In genomic region chr17:47349721-47350319, GRCm38 (mm10) we compare ENCODE assay signal across 31 mouse cellular contexts. TPM values are rescaled to one million over a fixed set of nuclear protein-coding genes. Genes with fewer than 3 reads are reported as not detected.
A peak's percentile ranks its signal among the peaks of the same experiment; 100 is the strongest.
DNase-seq lines count a peak whose midpoint lies in the region; ATAC-seq and TF ChIP-seq lines count a peak whose summit lies in the region.
"Had no signal": no experiment of that assay in that cellular context is flagged by ENCODE, and none has a peak within 500 bp of the region (broad histone marks: within the 10 kb centered on the region; RNA-seq: fewer than 3 reads in every experiment).

No protein-coding gene starts in this region.

- H3K36me3 ChIP-seq in heart, embryonic 12.5 days, result peaks cover 92% of the 10 kb centered on the region
- H3K36me3 ChIP-seq in MEL (ENCODE audit: control insufficient read depth in 1 of 2, insufficient read depth in 2 of 2, low read length in 2 of 2), result no peaks in the 10 kb centered on the region
- H3K36me3 ChIP-seq: G1E had no signal

- DNase-seq in heart, adult 11 months, result peak; percentile 1
- peak; percentile 24 for DNase-seq in retina, embryonic 14.5 days (ENCODE audit: low spot score)
- DNase-seq in retina, postnatal 1 day, result no peak
- peak; percentile 19 for DNase-seq in MEL (ENCODE audit: low read depth, low spot score)
- DNase-seq in brain, embryonic 14.5 days (ENCODE audit: low read depth), result peak; percentile 23
- DNase-seq in cerebellum, adult 11 months, result no peak
- no peak for DNase-seq in left cerebral cortex, postnatal 10 days (ENCODE audit: extremely low spot score in 1 of 2, low spot score in 2 of 2)
- DNase-seq: adrenal gland, postnatal 14 days; B cell, adult 2 months; cerebellum, adult 2 months; cerebellum, adult 9-11 months; cerebellum, postnatal 25 days; gastrocnemius, postnatal 10 days; gastrocnemius, postnatal 36 days; heart, postnatal 10 days; heart, postnatal 36 days; kidney, adult 11 months had no signal

- H3K9me3 ChIP-seq in heart, embryonic 12.5 days (replicated peaks), result peaks cover 20% of the 10 kb centered on the region
- no peaks in the 10 kb centered on the region for H3K9me3 ChIP-seq in MEL (replicated peaks; ENCODE audit: insufficient read depth, low read length)

- no peak overlapping the region for H3K27ac ChIP-seq in heart, embryonic 12.5 days (ENCODE audit: poor library complexity, severe bottlenecking)
- H3K27ac ChIP-seq in MEL (ENCODE audit: control insufficient read depth, low read depth, low read length), result no peak overlapping the region
- H3K27ac ChIP-seq: embryonic facial prominence, embryonic 12.5 days; embryonic facial prominence, embryonic 15.5 days; forebrain, embryonic 15.5 days; heart, embryonic 15.5 days; hindbrain, embryonic 10.5 days; hindbrain, embryonic 13.5 days; intestine, embryonic 15.5 days had no signal

- no peak overlapping the region for H3K4me2 ChIP-seq in heart, embryonic 12.5 days
- H3K4me2 ChIP-seq: embryonic facial prominence, embryonic 12.5 days; embryonic facial prominence, embryonic 15.5 days; forebrain, embryonic 15.5 days; heart, embryonic 11.5 days; heart, embryonic 15.5 days; hindbrain, embryonic 13.5 days; intestine, embryonic 15.5 days had no signal

- no peak for TF ChIP-seq CTCF in MEL (IDR thresholded peaks at IDR 0.05 in 2 of 3, conservative IDR thresholded peaks at IDR 0.05 in 1 of 3; ENCODE audit: control insufficient read depth in 1 of 3, insufficient read depth in 1 of 3, low read depth in 2 of 3, low read length in 3 of 3, poor library complexity in 1 of 3, severe bottlenecking in 1 of 3)
- TF ChIP-seq CTCF in brain, embryonic 14.5 days (IDR thresholded peaks at IDR 0.05; ENCODE audit: borderline replicate concordance, extremely low read depth, insufficient read depth, insufficient read length), result no peak

- no peak for TF ChIP-seq POLR2A in MEL (IDR thresholded peaks at IDR 0.05; ENCODE audit: control insufficient read depth in 1 of 2, insufficient read depth in 1 of 2, low read depth in 1 of 2, low read length in 2 of 2, poor library complexity in 1 of 2)
- TF ChIP-seq POLR2A in brain, embryonic 14.5 days (IDR thresholded peaks at IDR 0.05; ENCODE audit: borderline replicate concordance, extremely low read depth, insufficient read depth, insufficient read length, poor library complexity, severe bottlenecking), result no peak

- no peaks in the 10 kb centered on the region for H3K4me1 ChIP-seq in heart, embryonic 12.5 days (replicated peaks)
- no peaks in the 10 kb centered on the region for H3K4me1 ChIP-seq in MEL (ENCODE audit: control insufficient read depth in 1 of 2, insufficient read depth in 2 of 2, low read length in 2 of 2)
- H3K4me1 ChIP-seq: embryonic facial prominence, embryonic 12.5 days; embryonic facial prominence, embryonic 15.5 days; forebrain, embryonic 15.5 days; heart, embryonic 15.5 days; hindbrain, embryonic 10.5 days; hindbrain, embryonic 13.5 days; intestine, embryonic 15.5 days had no signal

- H3K9ac ChIP-seq in heart, embryonic 12.5 days, result no peak overlapping the region
- no peak overlapping the region for H3K9ac ChIP-seq in MEL (ENCODE audit: control insufficient read depth, low read depth, low read length, poor library complexity, severe bottlenecking)
- H3K9ac ChIP-seq: embryonic facial prominence, embryonic 12.5 days; embryonic facial prominence, embryonic 15.5 days; forebrain, embryonic 15.5 days; heart, embryonic 15.5 days; hindbrain, embryonic 13.5 days; intestine, embryonic 15.5 days had no signal

- TF ChIP-seq EP300 in MEL (IDR thresholded peaks at IDR 0.05; ENCODE audit: low read depth in 1 of 2, low read length in 2 of 2), result peak in 1 of 2 experiments; percentile 22; a peak in 1 of 4 replicates

- ATAC-seq in heart, embryonic 12.5 days (ENCODE audit: insufficient number of reproducible peaks, low FRiP score), result no peak
- ATAC-seq: forebrain, embryonic 15.5 days; hindbrain, embryonic 16.5 days; intestine, embryonic 15.5 days had no signal

- 73% methylated on average over 3 of the region's 3 CpGs for WGBS in heart, embryonic 12.5 days

- no peak for TF ChIP-seq RAD21 in MEL (IDR thresholded peaks at IDR 0.05; ENCODE audit: low read depth, low read length)

- intact Hi-C loops in left cerebral cortex, postnatal 10 days (cut with DNase I), result no loop called here

- H3K79me2 ChIP-seq in MEL (ENCODE audit: control insufficient read depth, insufficient read depth, low read length, poor library complexity), result no peaks in the 10 kb centered on the region

- no peaks in the 10 kb centered on the region for H3K27me3 ChIP-seq in heart, embryonic 12.5 days (replicated peaks)
- no peaks in the 10 kb centered on the region for H3K27me3 ChIP-seq in MEL (ENCODE audit: control insufficient read depth in 1 of 2, insufficient read depth in 2 of 2, low read length in 2 of 2)
- H3K27me3 ChIP-seq: CH12.LX; embryonic facial prominence, embryonic 12.5 days; embryonic facial prominence, embryonic 15.5 days; forebrain, embryonic 15.5 days; heart, embryonic 15.5 days; hindbrain, embryonic 13.5 days; intestine, embryonic 15.5 days had no signal

- H3K4me3 ChIP-seq in heart, embryonic 12.5 days, result no peak overlapping the region
- H3K4me3 ChIP-seq in MEL (ENCODE audit: control insufficient read depth in 1 of 2, insufficient read depth in 1 of 2, low read depth in 2 of 2, low read length in 2 of 2), result no peak overlapping the region
- H3K4me3 ChIP-seq: embryonic facial prominence, embryonic 12.5 days; embryonic facial prominence, embryonic 15.5 days; forebrain, embryonic 15.5 days; heart, embryonic 15.5 days; hindbrain, embryonic 10.5 days; hindbrain, embryonic 13.5 days; intestine, embryonic 15.5 days had no signal

TF ChIP-seq in MEL, 35 proteins besides CTCF, POLR2A, EP300 and RAD21:
- TF ChIP-seq TBP (IDR thresholded peaks at IDR 0.05; ENCODE audit: low read depth, low read length) (no peak), NELFE (IDR thresholded peaks at IDR 0.05; ENCODE audit: low read depth, low read length) (no peak), GATA1 (IDR thresholded peaks at IDR 0.05; ENCODE audit: low read depth, low read length) (no peak), POLR2AphosphoS2 (IDR thresholded peaks at IDR 0.05; ENCODE audit: low read length) (no peak), E2F4 (IDR thresholded peaks at IDR 0.05; ENCODE audit: borderline replicate concordance, low read depth, low read length) (peak; percentile 73; the same call in 1 of the 2 replicates), HCFC1 (IDR thresholded peaks at IDR 0.05; ENCODE audit: low read depth, low read length) (peak; percentile 59), MYC (IDR thresholded peaks at IDR 0.05; ENCODE audit: low read depth, low read length) (no peak), ZNF384 (IDR thresholded peaks at IDR 0.05; ENCODE audit: low read depth, low read length) (no peak), ETS1 (IDR thresholded peaks at IDR 0.05; ENCODE audit: low read depth, low read length) (no peak), BHLHE40 (IDR thresholded peaks at IDR 0.05; ENCODE audit: borderline replicate concordance, low read depth, low read length) (no peak)

RNA-seq across cellular contexts. Expression of gene Mrps10, which starts 18.9 kb away (rescaled TPM):
- 64.6 and 68.1 TPM in 2 replicates for polyA plus RNA-seq in heart, embryonic 12.5 days (2016; fragmentation: Nextera tagmentation; extraction: Ambion mirVana)
- total RNA-seq in MEL (2012; rRNA removed), result 75.2 and 78.9 TPM in 2 replicates
- 100 to 1,000 TPM; 107 to 442 TPM for polyA plus RNA-seq in MEL (2012; ENCODE audit: insufficient read depth in 1 of 2, insufficient read length in 2 of 2, low read depth in 1 of 2, low replicate concordance in 2 of 2, missing spikeins in 1 of 2)
- 46.2 and 47.5 TPM in 2 replicates for polyA plus RNA-seq in brain, embryonic 14.5 days (2012; rRNA removed)
- total RNA-seq in left cerebral cortex, postnatal 10 days (2021), result 10 to 100 TPM; 28.8 to 29.6 TPM

RNA-seq across cellular contexts. Expression of gene Guca1b, which starts 35.4 kb away (rescaled TPM):
- 1.8 and 2.0 TPM in 2 replicates for polyA plus RNA-seq in heart, embryonic 12.5 days (2016; fragmentation: Nextera tagmentation; extraction: Ambion mirVana)
- total RNA-seq in MEL (2012; rRNA removed), result 0.85 and 1.3 TPM in 2 replicates
- 1 to 10 TPM in 1 of 2 experiments, not detected in 1; 3.1 TPM for polyA plus RNA-seq in MEL (2012; ENCODE audit: insufficient read depth in 1 of 2, insufficient read length in 2 of 2, low read depth in 1 of 2, low replicate concordance in 2 of 2, missing spikeins in 1 of 2)
- 1.2 TPM in 2 replicates for polyA plus RNA-seq in brain, embryonic 14.5 days (2012; rRNA removed)
- total RNA-seq in left cerebral cortex, postnatal 10 days (2021), result under 1 TPM; 0.69 to 0.81 TPM
- total RNA-seq: common myeloid progenitor, adult 5-6 weeks; G1E had no signal
- polyA plus RNA-seq: G1E had no signal

RNA-seq across cellular contexts. Expression of gene Guca1a, which starts 50.6 kb away (rescaled TPM):
- polyA plus RNA-seq in heart, embryonic 12.5 days (2016; fragmentation: Nextera tagmentation; extraction: Ambion mirVana), result 3.2 and 3.8 TPM in 2 replicates
- 1.5 and 2.3 TPM in 2 replicates for total RNA-seq in MEL (2012; rRNA removed)
- polyA plus RNA-seq in MEL (2012; ENCODE audit: insufficient read depth in 1 of 2, insufficient read length in 2 of 2, low read depth in 1 of 2, low replicate concordance in 2 of 2, missing spikeins in 1 of 2), result 1 to 10 TPM in 1 of 2 experiments, not detected in 1; 3.2 TPM
- 0.43 and 0.83 TPM in 2 replicates for polyA plus RNA-seq in brain, embryonic 14.5 days (2012; rRNA removed)
- total RNA-seq in left cerebral cortex, postnatal 10 days (2021), result not detected
- total RNA-seq: G1E; gastrocnemius, adult 18-20 months; gastrocnemius, postnatal 36 days; heart, postnatal 36 days had no signal

Comparison
In these comparisons a context has a peak if more than half of its experiments do, and no peak if none do; other contexts are left out.
1. DNase-seq: peak in heart, adult 11 months (single experiment), retina, embryonic 14.5 days (single experiment), MEL (single experiment) and brain, embryonic 14.5 days (single experiment); none in retina, postnatal 1 day (single experiment), cerebellum, adult 11 months (single experiment) and left cerebral cortex, postnatal 10 days (0 of 2).